Mouse (Mus musculus) spleen, adult 2 months (tissue): ENCODE measurements around the gene Fam20a.

Experiments used
- CTCF ChIP-seq: fragments of 200-500 bp; IDR thresholded peaks from 2 replicates; pipeline ENCODE4 v1.5.1; 2011; ENCODE audit warnings: mild to moderate bottlenecking, inconsistent platforms; ENCODE audit not compliant: insufficient read depth, insufficient read length, insufficient replicate concordance; ENCODE audit errors: extremely low read depth
- POLR2A ChIP-seq: fragments of 200-500 bp; IDR thresholded peaks from 2 replicates; pipeline ENCODE4 v1.6.1; 2011; ENCODE audit warnings: low read depth, low read length, inconsistent platforms

- TF ChIP-seq POLR2A = no peak
- TF ChIP-seq CTCF = no peak
These were observed 729 bp downstream of the Fam20a start for GRCm38 (mm10) chr11:109721320-109721780.
